In genomic region chr17:65916135-65916668, GRCm38 (mm10) we compare ENCODE assay signal across 10 mouse cellular contexts. TPM values are rescaled to one million over a fixed set of nuclear protein-coding genes. Genes with fewer than 3 reads are reported as not detected.
DNase-seq lines count a peak whose midpoint lies in the region; ATAC-seq and TF ChIP-seq lines count a peak whose summit lies in the region.
"Had no signal": no experiment of that assay in that cellular context is flagged by ENCODE, and none has a peak within 500 bp of the region (broad histone marks: within the 10 kb centered on the region; RNA-seq: fewer than 3 reads in every experiment).

No protein-coding gene starts in this region.

- peak overlapping the region; percentile 85 for H3K27ac ChIP-seq in gastrocnemius, adult 2 months
- H3K27ac ChIP-seq in hindbrain, embryonic 14.5 days, result peak overlapping the region; percentile 76
- peak overlapping the region; percentile 68 for H3K27ac ChIP-seq in midbrain, embryonic 13.5 days
- peak overlapping the region; percentile 97 for H3K27ac ChIP-seq in stomach, embryonic 14.5 days (ENCODE audit: low read length)
- H3K27ac ChIP-seq: macrophage had no signal

- WGBS in hindbrain, embryonic 14.5 days, result 10% methylated on average over 8 of the region's 8 CpGs
- WGBS in midbrain, embryonic 13.5 days, result 15% methylated on average over 8 of the region's 8 CpGs
- WGBS in stomach, embryonic 14.5 days, result 26% methylated on average over 8 of the region's 8 CpGs

- 0 out of 2 replicates have a peak, but pooled peaks cover 3% of the 10 kb centered on the region for H3K4me1 ChIP-seq in hindbrain, embryonic 14.5 days (replicated peaks; ENCODE audit: control insufficient read depth, insufficient read depth, low read length)
- peaks cover 10% of the 10 kb centered on the region for H3K4me1 ChIP-seq in midbrain, embryonic 13.5 days (replicated peaks)
- no peaks in the 10 kb centered on the region for H3K4me1 ChIP-seq in stomach, embryonic 14.5 days (ENCODE audit: control insufficient read depth, insufficient read depth, low read length)

- intact Hi-C loops in gastrocnemius, adult 2 months (cut with DNase I), result no loop called here

- no peaks in the 10 kb centered on the region for H3K9me3 ChIP-seq in hindbrain, embryonic 14.5 days (ENCODE audit: control insufficient read depth, low read length)
- H3K9me3 ChIP-seq in midbrain, embryonic 13.5 days, result no peaks in the 10 kb centered on the region
- H3K9me3 ChIP-seq in stomach, embryonic 14.5 days (ENCODE audit: control insufficient read depth, low read depth, low read length), result no peaks in the 10 kb centered on the region
- H3K9me3 ChIP-seq: G1E had no signal

- no peak overlapping the region for H3K9ac ChIP-seq in hindbrain, embryonic 14.5 days
- H3K9ac ChIP-seq in midbrain, embryonic 13.5 days (replicated peaks), result no peak overlapping the region
- H3K9ac ChIP-seq in stomach, embryonic 14.5 days (replicated peaks; ENCODE audit: low read depth, low read length), result no peak overlapping the region

- ATAC-seq in hindbrain, embryonic 14.5 days (ENCODE audit: low FRiP score), result peak; percentile 91; the same call in 1 of the 2 replicates
- peak; percentile 89 for ATAC-seq in midbrain, embryonic 13.5 days
- ATAC-seq in stomach, embryonic 14.5 days (ENCODE audit: insufficient number of reproducible peaks, insufficient read depth, low FRiP score, low read depth), result peak; percentile 90

- peak overlapping the region; percentile 52 for H3K4me3 ChIP-seq in gastrocnemius, adult 2 months
- H3K4me3 ChIP-seq in hindbrain, embryonic 14.5 days (replicated peaks; ENCODE audit: low read length), result no peak overlapping the region
- no peak overlapping the region for H3K4me3 ChIP-seq in midbrain, embryonic 13.5 days (replicated peaks)
- no peak overlapping the region for H3K4me3 ChIP-seq in stomach, embryonic 14.5 days (ENCODE audit: low read depth, low read length)

- peak; percentile 84 for DNase-seq in MN1 (ENCODE audit: low spot score)
- peak; percentile 84 to 87 for DNase-seq in cerebellum, postnatal 10 days
- peak; percentile 93 for DNase-seq in gastrocnemius, adult 2 months
- DNase-seq in hindbrain, embryonic 14.5 days (ENCODE audit: low spot score), result peak; percentile 79
- DNase-seq in layer of hippocampus, postnatal 14 days (ENCODE audit: low spot score in 2 of 2), result peak; percentile 78 to 85
- no peak for DNase-seq in thymus, postnatal 4 days

- H3K27me3 ChIP-seq in hindbrain, embryonic 14.5 days (ENCODE audit: control insufficient read depth, insufficient read depth, low read length), result no peaks in the 10 kb centered on the region
- no peaks in the 10 kb centered on the region for H3K27me3 ChIP-seq in midbrain, embryonic 13.5 days
- H3K27me3 ChIP-seq in stomach, embryonic 14.5 days (ENCODE audit: control insufficient read depth, insufficient read depth, low read length), result no peaks in the 10 kb centered on the region

- no peak for TF ChIP-seq CTCF in gastrocnemius, adult 2 months (IDR thresholded peaks at IDR 0.05)

- 0 out of 2 replicates have a peak, but pooled peaks cover 3% of the 10 kb centered on the region for H3K36me3 ChIP-seq in hindbrain, embryonic 14.5 days (replicated peaks; ENCODE audit: control insufficient read depth, insufficient read depth)
- H3K36me3 ChIP-seq in midbrain, embryonic 13.5 days, result peaks cover 10% of the 10 kb centered on the region; the same call in 1 of the 2 replicates
- no peaks in the 10 kb centered on the region; the same call in 1 of the 2 replicates for H3K36me3 ChIP-seq in stomach, embryonic 14.5 days (ENCODE audit: control insufficient read depth, insufficient read depth, low read length)

- no peak overlapping the region for H3K4me2 ChIP-seq in hindbrain, embryonic 14.5 days (replicated peaks)
- H3K4me2 ChIP-seq in midbrain, embryonic 13.5 days (replicated peaks), result no peak overlapping the region
- no peak overlapping the region; the same call in 1 of the 2 replicates for H3K4me2 ChIP-seq in stomach, embryonic 14.5 days (replicated peaks; ENCODE audit: low read depth, low read length)

RNA-seq across cellular contexts. Expression of gene Ralbp1, which starts 30.6 kb away (rescaled TPM):
- 10 to 100 TPM; 21.6 to 23.8 TPM for total RNA-seq in gastrocnemius, adult 2 months (2021)
- polyA plus RNA-seq in hindbrain, embryonic 14.5 days (2014; fragmentation: Nextera tagmentation; extraction: Ambion mirVana), result 40.5 and 44.2 TPM in 2 replicates
- 10 to 100 TPM; 43.7 to 45.7 TPM for total RNA-seq in layer of hippocampus, postnatal 14 days (2021)
- polyA plus RNA-seq in midbrain, embryonic 13.5 days (2015; fragmentation: Nextera tagmentation; extraction: Ambion mirVana), result 49.8 TPM in 2 replicates
- 77.4 and 97.3 TPM in 2 replicates for polyA plus RNA-seq in stomach, embryonic 14.5 days (2014; fragmentation: Nextera tagmentation; extraction: Ambion mirVana)

RNA-seq across cellular contexts. Expression of gene Twsg1, which starts 34.8 kb away (rescaled TPM):
- 10 to 100 TPM; 25.2 to 31.6 TPM for total RNA-seq in gastrocnemius, adult 2 months (2021)
- polyA plus RNA-seq in hindbrain, embryonic 14.5 days (2014; fragmentation: Nextera tagmentation; extraction: Ambion mirVana), result 66.0 and 71.2 TPM in 2 replicates
- 10 to 100 TPM; 24.6 to 34.4 TPM for total RNA-seq in layer of hippocampus, postnatal 14 days (2021)
- 66.5 and 70.2 TPM in 2 replicates for polyA plus RNA-seq in midbrain, embryonic 13.5 days (2015; fragmentation: Nextera tagmentation; extraction: Ambion mirVana)
- polyA plus RNA-seq in stomach, embryonic 14.5 days (2014; fragmentation: Nextera tagmentation; extraction: Ambion mirVana), result 158 and 159 TPM in 2 replicates
